Mouse (Mus musculus) thymus, adult 2 months (tissue): ENCODE results near the gene Pik3ca. TPM values are rescaled to one million over a fixed set of nuclear protein-coding genes. Genes with fewer than 3 reads are reported as not detected.

ENCODE experiments used
- DNase-seq: peaks from one replicate; pipeline ENCODE4 v3.0.0; 2021
- H3K27ac ChIP-seq: fragments of 200-500 bp; 2 replicates; pipeline ENCODE4 v1.5.1; 2012; ENCODE audit warnings: low read length, control low read depth; ENCODE audit not compliant: control insufficient read depth, insufficient read depth
- H3K27me3 ChIP-seq: fragments of 200-500 bp; 2 replicates; pipeline ENCODE4 v1.6.1; 2012; ENCODE audit warnings: mild to moderate bottlenecking, low read length, moderate library complexity, mixed read lengths; ENCODE audit not compliant: control insufficient read depth, insufficient read depth
- H3K36me3 ChIP-seq: fragments of 200-500 bp; 2 replicates; pipeline ENCODE4 v1.6.1; 2012; ENCODE audit warnings: mild to moderate bottlenecking, low read length, moderate library complexity; ENCODE audit not compliant: control insufficient read depth, insufficient read depth
- H3K4me1 ChIP-seq: fragments of 200-500 bp; replicated peaks from 2 replicates; pipeline ENCODE4 v1.6.1; 2012; ENCODE audit warnings: low read length; ENCODE audit not compliant: control insufficient read depth, insufficient read depth
- H3K4me3 ChIP-seq: fragments of 200-500 bp; 2 replicates; pipeline ENCODE4 v1.5.1; 2012; ENCODE audit warnings: mild to moderate bottlenecking, low read length, control low read depth, moderate library complexity; ENCODE audit not compliant: control insufficient read depth, insufficient read depth
- CTCF ChIP-seq: fragments of 200-500 bp; IDR thresholded peaks from 2 replicates; pipeline ENCODE4 v1.5.1; 2012; ENCODE audit warnings: mild to moderate bottlenecking, control low read depth, low read length, moderate library complexity, borderline replicate concordance; ENCODE audit not compliant: control insufficient read depth, poor library complexity, insufficient read depth; ENCODE audit errors: extremely low read depth
- POLR2A ChIP-seq: fragments of 200-500 bp; IDR thresholded peaks from 2 replicates; pipeline ENCODE4 v1.6.1; 2012; ENCODE audit warnings: mild to moderate bottlenecking, low read length, control low read depth, moderate library complexity; ENCODE audit not compliant: control insufficient read depth, poor library complexity, insufficient read depth; ENCODE audit errors: extremely low read depth
- WGBS: fragments of 180-500 bp; shearing (Covaris S2); methylation state at CpG from one replicate; pipeline ENCODE4 v1.1.7; 2018; 5-methylcytosine and 5-hydroxymethylcytosine counted together
- polyA plus RNA-seq: library from polyadenylated mRNA; depleted of rRNA; stranded (reverse); fragments of >200 nt; gene quantifications from 2 replicates; pipeline ENCODE4 v1.2.3, GENCODE M21; 2012; rRNA removed

Gene Pik3ca
- 9.4 and 10.2 TPM in 2 replicates for polyA plus RNA-seq

- 1% methylated on average over 64 of the region's 65 CpGs for WGBS
- Histone ChIP-seq H3K4me1 (peaks cover 12% of the 10 kb centered on the region), H3K27ac (peak within 1 kb of the TSS; percentile 81), H3K27me3 (no peaks in the 10 kb centered on the region), H3K36me3 (no peaks in the 10 kb centered on the region), H3K4me3 (peak within 1 kb of the TSS; percentile 76)
- TF ChIP-seq CTCF (0 out of 2 replicates have a peak, but pooled peaks have one; percentile 54), POLR2A (no peak)
- peak; percentile 54 for DNase-seq
Measured at GRCm38 (mm10) chr3:32397461-32398174, at the start of gene Pik3ca. Gene Pik3ca, plus strand, starts transcription at chr3:32397671.

GRCm38 (mm10) chr3:32347881-32348280 lies 49.6 kb upstream of the Pik3ca start:
- Histone ChIP-seq H3K4me3 (no peak overlapping the region), H3K27me3 (no peaks in the 10 kb centered on the region), H3K4me1 (no peaks in the 10 kb centered on the region), H3K27ac (no peak overlapping the region), H3K36me3 (no peaks in the 10 kb centered on the region)
- whole genome bisulfite sequencing, result 86% methylated on average over 6 of the region's 6 CpGs
- no peak for DNase-seq
- no peak for TF ChIP-seq CTCF
- no peak for TF ChIP-seq POLR2A

GRCm38 (mm10) chr3:32361221-32361620 lies 36.2 kb upstream of the Pik3ca start:
- no peak for DNase-seq
- Histone ChIP-seq H3K27ac (no peak overlapping the region), H3K4me3 (no peak overlapping the region), H3K36me3 (no peaks in the 10 kb centered on the region), H3K27me3 (no peaks in the 10 kb centered on the region), H3K4me1 (peaks cover 7% of the 10 kb centered on the region)
- WGBS, result 82% methylated on average over 6 of the region's 6 CpGs
- TF ChIP-seq POLR2A (no peak), CTCF (no peak)

- Histone ChIP-seq H3K36me3 (no peaks in the 10 kb centered on the region), H3K27ac (no peak overlapping the region), H3K4me1 (peaks cover 8% of the 10 kb centered on the region), H3K4me3 (no peak overlapping the region), H3K27me3 (no peaks in the 10 kb centered on the region)
- no peak for DNase-seq
- WGBS, result 80% methylated on average over 4 of the region's 4 CpGs
- TF ChIP-seq CTCF (no peak), POLR2A (no peak)
Measured at GRCm38 (mm10) chr3:32364195-32364594, 33.3 kb upstream of the Pik3ca start.

GRCm38 (mm10) chr3:32364841-32365545 lies 32.5 kb upstream of the Pik3ca start:
- peaks cover 8% of the 10 kb centered on the region for H3K4me1 ChIP-seq
- no peak overlapping the region for H3K27ac ChIP-seq
- no peak for DNase-seq
- H3K27me3 ChIP-seq, result no peaks in the 10 kb centered on the region
- H3K36me3 ChIP-seq, result no peaks in the 10 kb centered on the region
- 11% methylated on average over 54 of the region's 54 CpGs for WGBS
- TF ChIP-seq POLR2A (no peak), CTCF (no peak)
- peak overlapping the region; percentile 86 for H3K4me3 ChIP-seq

GRCm38 (mm10) chr3:32365546-32366245 lies 31.8 kb upstream of the Pik3ca start, which contains the start of gene Zmat3:
Gene Zmat3, minus strand, starts transcription at chr3:32366014.
- no peaks in the 10 kb centered on the region for H3K27me3 ChIP-seq
- no peaks in the 10 kb centered on the region for H3K36me3 ChIP-seq
- TF ChIP-seq POLR2A (no peak; the same call in 1 of the 2 replicates), CTCF (no peak; the same call in 1 of the 2 replicates)
- H3K4me1 ChIP-seq, result peaks cover 8% of the 10 kb centered on the region
- peak within 1 kb of the TSS; percentile 86 for H3K4me3 ChIP-seq
- DNase-seq, result peak; percentile 89
- H3K27ac ChIP-seq, result no peak within 1 kb of the TSS
- 2% methylated on average over 39 of the region's 48 CpGs for WGBS
